Mouse (Mus musculus) left cerebral cortex, postnatal 14 days (tissue): Measurements from ENCODE around the gene Maz. TPM values are rescaled to one million over a fixed set of nuclear protein-coding genes. Genes with fewer than 3 reads are reported as not detected.

Source experiments
- DNase-seq, 2 experiments: peaks; one replicate each; pipeline ENCODE4 v3.0.0; 2021 to 2022; ENCODE audit warnings: low spot score in 2 of 2, mixed read lengths in 1 of 2
- intact Hi-C: fragments of 180-260 bp; cut with DNase I; formaldehyde crosslinking; loops from one replicate; pipeline ENCODE4 v1.15.1; 2025
- long read RNA-seq, 2 experiments: library from polyadenylated mRNA; stranded (forward); transcript quantifications; one replicate each; pipeline ENCODE4 v2.0.0; 2021
- total RNA-seq, 2 experiments: library from RNA; stranded (reverse); gene quantifications; 2 replicates each; pipeline ENCODE4 v1.2.3; 2021

Gene Maz
- 100 to 1,000 TPM; 260 to 271 TPM for total RNA-seq
- long read RNA-seq, experiment 1, transcript Maz-201 (5 exons, 2,347 nt) = major isoform, 119 of 234 reads
- long read RNA-seq, experiment 1, transcript Maz-203 (6 exons, 2,650 nt) = minor isoform, 13 of 234 reads
- long read RNA-seq, experiment 1, partial matches to known transcripts = 36 of 234 reads
- long read RNA-seq, experiment 1, other reads (novel, unspliced or antisense) = 63 of 234 reads
- long read RNA-seq, experiment 2, transcript Maz-203 (6 exons, 2,650 nt) = minor isoform, 13 of 295 reads
- long read RNA-seq, experiment 2, transcript Maz-201 (5 exons, 2,347 nt) = major isoform, 168 of 295 reads
- long read RNA-seq, experiment 2, partial matches to known transcripts = 40 of 295 reads
- long read RNA-seq, experiment 2, other reads (novel, unspliced or antisense) = 68 of 295 reads

GRCm38 (mm10) chr7:127026984-127027726 is at the start of gene Maz:
Gene Maz, minus strand, starts transcription at chr7:127027037.
- peak; percentile 100 for DNase-seq
- intact Hi-C loops = loop anchor here (5.0 kb wide), 1 partner anchor 145 kb away; the partner anchor contains the start of gene Taok2

GRCm38 (mm10) chr7:127076188-127076587 is 49.4 kb upstream of the Maz start:
- no peak for DNase-seq
- intact Hi-C loops = no loop called here

DNA sequence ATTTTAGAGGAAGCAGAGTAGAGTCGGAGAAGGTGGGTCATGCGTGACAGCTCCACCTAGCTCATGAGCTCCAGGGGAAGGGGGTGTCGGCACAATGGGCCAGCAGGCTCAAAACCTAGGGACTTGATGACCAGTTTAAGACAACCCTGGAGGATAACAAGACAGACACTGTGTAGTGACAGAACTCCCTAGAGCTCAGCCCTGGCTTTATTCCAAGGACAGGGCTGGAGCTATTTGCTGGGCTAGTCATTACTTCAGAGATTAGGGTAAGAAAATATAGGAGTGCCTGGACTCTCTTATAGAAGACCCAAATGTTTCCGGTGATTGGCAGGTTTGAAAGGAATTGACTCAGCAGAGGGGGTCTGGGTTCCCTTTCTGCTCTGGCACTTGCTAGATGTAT is 46.4 kb upstream of the Maz start:
- no peak for DNase-seq
- intact Hi-C loops = no loop called here

GRCm38 (mm10) chr7:127070871-127071413 is 44.1 kb upstream of the Maz start:
- intact Hi-C loops = no loop called here
- no peak for DNase-seq

GRCm38 (mm10) chr7:127066317-127066716 is 39.5 kb upstream of the Maz start:
- DNase-seq = no peak
- intact Hi-C loops = no loop called here

- intact Hi-C loops = no loop called here
Observed at GRCm38 (mm10) chr7:127065538-127065937, 38.7 kb upstream of the Maz start.

GRCm38 (mm10) chr7:127055026-127055585 is 28.3 kb upstream of the Maz start:
- DNase-seq = peak in 1 of 2 experiments; percentile 30
- intact Hi-C loops = no loop called here

More at GRCm38 (mm10) chr7:127065538-127065937, 38.7 kb upstream of the Maz start:
- DNase-seq = no peak

DNA sequence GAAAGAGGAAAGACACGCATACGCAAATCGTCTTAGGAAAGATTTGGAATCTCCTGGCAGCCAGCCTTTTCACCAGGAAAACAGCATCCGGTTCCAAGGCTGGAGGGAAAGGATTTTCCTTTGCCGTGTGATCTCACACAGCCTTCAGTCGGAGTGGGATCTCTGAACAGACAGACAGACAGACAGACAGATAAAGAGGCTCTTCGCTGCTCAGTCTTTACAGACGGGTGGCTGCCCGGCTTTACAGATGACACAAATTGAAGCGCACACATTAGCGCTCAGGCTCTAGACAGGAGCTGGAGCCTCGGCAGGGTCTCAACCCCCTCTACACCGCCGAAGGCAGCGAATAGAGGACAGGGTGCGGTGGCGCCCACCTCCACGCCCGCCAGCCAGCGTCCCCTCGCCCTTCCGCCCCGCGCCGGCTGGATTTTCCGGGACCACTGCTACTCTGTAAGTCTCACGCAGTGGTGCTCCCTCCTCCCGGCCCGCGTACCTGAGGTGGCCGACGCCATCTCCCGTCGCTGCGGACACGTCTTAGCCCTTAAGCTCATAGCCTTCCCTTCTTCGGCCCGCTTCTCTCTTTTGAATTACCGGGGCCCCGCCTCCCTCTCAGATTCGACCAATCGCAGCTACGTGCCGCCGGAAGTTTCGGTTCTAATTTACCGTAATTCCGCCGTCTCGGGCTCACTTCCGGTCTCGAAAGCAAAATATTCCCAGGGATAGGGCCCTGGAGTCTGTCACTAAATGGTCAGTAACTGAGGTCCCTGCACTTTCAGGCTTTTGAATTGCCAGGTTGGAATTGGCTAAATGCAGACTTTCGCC is 15.2 kb upstream of the Maz start, which contains the start of gene Kif22:
Gene Kif22, minus strand, starts transcription at position 621 of the 822 bp plus-strand sequence.
- intact Hi-C loops = loop anchor here (5.0 kb wide), 1 partner anchor 50 kb away; the partner anchor contains the start of gene AI467606
- DNase-seq = peak; percentile 80 to 90

DNA sequence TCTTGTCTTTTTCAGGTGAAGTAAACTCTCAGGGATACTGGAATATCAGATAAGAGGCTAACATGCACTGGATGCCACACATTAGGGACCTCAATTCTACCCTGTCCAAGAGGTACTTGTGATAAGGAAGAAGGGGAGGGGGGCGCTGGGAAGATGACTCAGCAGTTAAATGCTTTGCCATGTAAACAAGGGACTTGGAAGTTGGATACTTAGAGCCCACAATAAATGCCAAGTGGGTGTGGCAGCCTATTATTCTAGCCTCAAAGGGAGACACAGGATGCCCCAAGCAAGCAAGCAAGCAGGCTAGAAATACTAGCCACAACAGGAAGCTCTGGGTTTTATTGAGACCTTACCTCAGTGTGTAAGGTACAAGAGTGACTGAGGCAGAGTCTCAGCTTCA is 4.4 kb upstream of the Maz start:
- no peak for DNase-seq
- intact Hi-C loops = no loop called here

- intact Hi-C loops = no loop called here
- no peak for DNase-seq
Observed at GRCm38 (mm10) chr7:127030172-127030571, 3.3 kb upstream of the Maz start.

DNA sequence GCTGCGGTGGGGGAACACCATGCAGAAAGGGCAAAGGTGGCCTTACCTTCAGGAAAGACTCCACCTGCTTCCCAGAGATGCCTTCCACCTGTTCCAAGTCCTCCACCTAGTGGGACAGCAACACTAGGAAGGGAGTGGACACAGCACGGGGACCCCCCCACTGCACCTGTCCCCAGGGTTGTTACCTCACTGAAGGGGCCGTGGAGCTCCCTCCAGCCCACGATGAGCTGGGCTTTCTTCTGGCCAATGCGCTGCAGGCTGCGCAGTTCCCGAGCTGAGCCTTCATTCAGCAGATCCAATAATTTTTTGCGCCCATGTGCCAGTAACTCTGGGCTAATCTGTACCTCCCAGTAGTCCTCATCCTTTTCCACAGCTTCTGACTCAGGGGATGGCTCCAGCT is 1.0 kb upstream of the Maz start:
- DNase-seq = peak in 1 of 2 experiments; percentile 45
- intact Hi-C loops = loop anchor here (5.0 kb wide), 1 partner anchor 146 kb away; the partner anchor contains the start of gene Taok2

GRCm38 (mm10) chr7:127026616-127026983 is 237 bp downstream of the Maz start:
- intact Hi-C loops = loop anchor here (5.0 kb wide), 1 partner anchor 144 kb away; the partner anchor contains the start of gene Taok2
- DNase-seq = no peak

DNA sequence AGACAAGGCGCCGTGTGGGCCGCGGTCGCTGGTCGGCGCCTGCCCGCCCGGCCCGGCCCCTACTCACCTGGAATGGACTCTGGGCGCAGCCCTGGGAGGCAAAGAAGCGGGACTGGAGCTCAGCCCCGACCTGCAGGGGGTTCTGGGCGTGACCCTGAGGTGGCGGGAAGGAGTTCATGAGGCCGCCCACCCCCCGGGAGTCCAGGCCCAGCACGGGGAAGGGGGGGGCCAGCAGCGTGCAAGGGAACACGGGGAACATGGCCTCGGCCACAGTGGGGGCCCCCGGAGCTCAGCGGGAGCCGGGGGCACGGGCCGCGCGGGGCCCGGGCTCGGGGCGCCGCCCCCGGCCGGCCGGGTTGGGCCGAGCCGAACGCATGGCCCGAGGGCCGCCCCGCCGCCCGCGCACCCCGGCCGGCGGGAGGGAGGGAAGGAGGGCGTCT is 656 bp downstream of the Maz start:
- intact Hi-C loops = loop anchor here (5.0 kb wide), 1 partner anchor 144 kb away; the partner anchor contains the start of gene Taok2
- DNase-seq = peak; percentile 43 to 45

- intact Hi-C loops = loop anchor here (5.0 kb wide), 1 partner anchor 143 kb away; the partner anchor contains the start of gene Taok2
- DNase-seq = peak in 1 of 2 experiments; percentile 31
Observed at GRCm38 (mm10) chr7:127025556-127026160, 1.2 kb downstream of the Maz start.

DNA sequence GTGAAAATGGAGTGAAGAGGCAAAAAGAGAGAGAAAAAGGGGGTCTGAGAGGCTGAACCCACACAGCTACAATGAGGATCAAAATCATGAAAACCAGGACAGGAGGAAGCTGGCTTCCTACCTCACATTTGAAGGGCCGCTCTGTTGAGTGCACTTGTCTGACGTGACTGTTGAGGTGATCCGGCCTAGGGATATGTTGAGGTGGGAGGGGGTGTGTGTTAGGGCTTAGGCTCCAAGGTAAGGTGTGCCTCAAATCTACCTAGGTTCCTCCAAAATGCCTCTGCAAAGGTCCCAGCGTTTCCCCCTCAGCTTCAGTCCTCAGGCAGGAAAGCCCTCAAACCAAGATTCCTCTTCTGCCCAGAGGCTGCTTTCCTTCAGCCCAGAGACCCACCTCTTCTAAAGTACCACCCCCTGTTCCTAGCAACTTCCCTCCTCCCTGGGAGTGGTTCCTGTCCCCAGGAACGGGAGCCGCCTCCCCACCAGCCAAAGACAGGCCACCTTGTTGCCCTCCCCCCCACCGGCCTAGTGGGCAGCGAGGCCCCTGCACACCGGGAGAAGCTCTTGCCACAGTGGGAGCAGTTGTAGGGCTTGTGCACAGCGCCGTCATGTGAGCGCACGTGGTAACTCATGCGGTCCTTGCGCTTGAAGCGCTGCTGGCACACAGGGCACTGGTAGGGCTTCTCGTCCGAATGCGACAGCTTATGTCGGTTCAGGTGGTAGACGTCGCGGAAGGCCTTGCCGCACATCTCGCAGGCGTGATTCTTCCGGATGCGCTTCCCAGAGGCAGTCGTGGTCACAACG is 1.9 kb downstream of the Maz start:
- intact Hi-C loops = loop anchor here (5.0 kb wide), 1 partner anchor 143 kb away; the partner anchor contains the start of gene Taok2
- peak; percentile 82 to 93 for DNase-seq

DNA sequence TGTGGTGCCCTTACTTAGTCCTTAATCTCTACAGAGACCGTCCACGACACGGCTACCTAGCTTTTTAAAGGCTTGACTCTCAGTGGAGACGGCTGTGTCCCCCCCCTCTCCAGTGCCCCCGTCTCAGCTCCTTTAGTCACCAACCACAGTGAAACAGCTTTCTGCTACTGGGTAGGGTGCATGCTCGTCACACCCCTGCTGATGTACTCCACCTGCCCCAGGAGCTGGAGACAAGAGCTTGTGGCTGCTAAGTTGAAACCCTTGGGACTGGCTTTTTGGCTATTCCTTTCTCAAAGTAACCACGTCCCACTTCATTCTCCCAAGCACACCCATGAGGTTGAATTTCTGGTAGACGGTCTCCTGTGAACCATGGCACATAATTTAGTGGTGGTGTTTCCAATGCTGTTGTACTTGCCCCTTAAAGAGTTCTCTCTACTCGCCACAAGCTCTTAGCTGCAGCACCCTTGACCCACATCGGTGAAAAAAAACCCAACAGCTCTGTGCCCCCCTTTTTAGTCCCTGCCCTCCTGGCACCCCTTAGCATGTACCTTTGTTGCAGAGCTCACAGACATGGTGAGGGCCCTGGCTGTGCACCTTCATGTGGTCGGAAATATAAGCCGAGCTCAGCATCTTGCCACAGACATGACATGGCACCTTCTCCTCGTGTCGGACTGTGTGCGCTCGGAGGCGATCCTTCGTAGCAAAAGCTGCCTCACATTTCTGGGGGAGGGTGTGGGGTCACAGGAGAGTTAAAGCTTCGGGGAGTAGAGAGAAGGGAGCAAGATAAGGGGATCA is 2.7 kb downstream of the Maz start:
- intact Hi-C loops = no loop called here
- no peak for DNase-seq

DNA sequence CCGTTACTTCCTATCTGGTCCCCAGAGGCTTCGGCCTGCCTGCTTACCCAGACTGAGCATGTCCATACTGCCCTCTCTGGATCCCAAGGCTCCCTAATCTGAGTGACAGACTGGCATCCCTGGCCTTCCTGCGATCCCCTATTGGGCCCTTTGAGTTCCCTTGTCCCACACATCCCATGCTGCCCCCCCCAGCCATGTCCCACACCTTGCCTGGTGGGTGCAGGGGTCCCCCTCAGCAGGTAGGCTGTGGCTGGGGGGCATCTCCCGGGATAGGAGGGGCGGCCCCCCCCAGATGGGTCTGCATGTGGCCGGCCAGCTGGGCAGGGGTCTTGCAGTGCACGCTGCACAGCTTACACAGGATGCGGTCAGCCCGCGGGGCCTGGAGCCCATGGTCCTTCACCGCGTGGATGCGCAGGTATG is 3.6 kb downstream of the Maz start:
- intact Hi-C loops = no loop called here
- no peak for DNase-seq
